Mouse (Mus musculus) left cerebral cortex, adult 8-10 months (tissue): ENCODE measurements around the gene Ptprq. TPM values are rescaled to one million over a fixed set of nuclear protein-coding genes. Genes with fewer than 3 reads are reported as not detected.

Source experiments
- DNase-seq, 2 experiments: peaks; one replicate each; pipeline ENCODE4 v3.0.0; 2022; ENCODE audit warnings: low spot score in 2 of 2
- microRNA-seq, 2 experiments: library from miRNA; unstranded; fragments of <30 nt; microRNA quantifications; one replicate each; pipeline ENCODE4 v1.2.0; 2022
- total RNA-seq, 4 experiments: library from RNA; stranded (reverse); gene quantifications; 2 replicates each; pipeline ENCODE4 v1.2.4; 2022

Gene Ptprq
- total RNA-seq, 4 experiments from 2014 or later = 0.11 to 0.25 (median 0.23) TPM; not detected in 1

GRCm38 (mm10) chr10:107492867-107493579 is 226.8 kb downstream of the Ptprq start:
- DNase-seq = no peak

- DNase-seq = no peak
Observed at GRCm38 (mm10) chr10:107488654-107489315, 231.1 kb downstream of the Ptprq start.

GRCm38 (mm10) chr10:107486770-107487169 is 233.1 kb downstream of the Ptprq start:
- no peak for DNase-seq

- DNase-seq = no peak
Observed at GRCm38 (mm10) chr10:107485870-107486269, 234.0 kb downstream of the Ptprq start, which contains the start of gene Myf5. Myf5 (minus strand) TSS chr10:107486134.

- DNase-seq = no peak
Observed at GRCm38 (mm10) chr10:107484050-107484449, 235.8 kb downstream of the Ptprq start.

- DNase-seq = no peak
Observed at GRCm38 (mm10) chr10:107473497-107473896, 246.4 kb downstream of the Ptprq start.

- no peak for DNase-seq
Observed at GRCm38 (mm10) chr10:107471712-107472111, 248.1 kb downstream of the Ptprq start.

GRCm38 (mm10) chr10:107467819-107468218 is 252.0 kb downstream of the Ptprq start:
- DNase-seq = no peak

Small RNA genes within 50 kb of the gene (microRNA-seq; reads per million reads assigned to microRNA genes)
- 0 reads per million in 2 experiments for gene Gm44403

Other genes with a start within 250 kb of the Ptprq start
- not detected for gene Myf5, start 233.9 kb downstream of the Ptprq start, total RNA-seq
- gene Myf6, start 225.3 kb downstream of the Ptprq start, total RNA-seq = under 1 TPM in 1 of 4 experiments, not detected in 3; 0.30 TPM
- gene Otogl, start 192.1 kb upstream of the Ptprq start, total RNA-seq = under 1 TPM; 0.15 to 0.21 (median 0.17) TPM